Mouse (Mus musculus): ENCODE data around the gene Fam114a2. TPM values are rescaled to one million over a fixed set of nuclear protein-coding genes. Genes with fewer than 3 reads are reported as not detected.
"Not testable (repeated sequence)": the region's sequence is repeated elsewhere in the genome, so short reads cannot be mapped to it uniquely, and the experiment has no call there.

The Fam114a2 gene
- 10 to 100 TPM; 34.0 to 35.6 TPM for total RNA-seq (2021)
- long read RNA-seq, experiment 1, transcript Fam114a2-201 (14 exons, 2,557 nt) = major isoform, 9 of 45 reads
- long read RNA-seq, experiment 1, partial matches to known transcripts = 3 of 45 reads
- long read RNA-seq, experiment 1, other reads (novel, unspliced or antisense) = 33 of 45 reads
- long read RNA-seq, experiment 2, transcript Fam114a2-201 (14 exons, 2,557 nt) = major isoform, 9 of 49 reads
- long read RNA-seq, experiment 2, partial matches to known transcripts = 2 of 49 reads
- long read RNA-seq, experiment 2, other reads (novel, unspliced or antisense) = 38 of 49 reads

GRCm38 (mm10) chr11:57518091-57518750, at the start of gene Fam114a2, which contains the start of gene Mfap3:
TSS of gene Fam114a2 (minus strand) at chr11:57518617.
TSS of gene Mfap3 (plus strand) at chr11:57518664.
- DNase-seq (ENCODE audit: low spot score in 2 of 2) = peak; percentile 88 to 93

DNA sequence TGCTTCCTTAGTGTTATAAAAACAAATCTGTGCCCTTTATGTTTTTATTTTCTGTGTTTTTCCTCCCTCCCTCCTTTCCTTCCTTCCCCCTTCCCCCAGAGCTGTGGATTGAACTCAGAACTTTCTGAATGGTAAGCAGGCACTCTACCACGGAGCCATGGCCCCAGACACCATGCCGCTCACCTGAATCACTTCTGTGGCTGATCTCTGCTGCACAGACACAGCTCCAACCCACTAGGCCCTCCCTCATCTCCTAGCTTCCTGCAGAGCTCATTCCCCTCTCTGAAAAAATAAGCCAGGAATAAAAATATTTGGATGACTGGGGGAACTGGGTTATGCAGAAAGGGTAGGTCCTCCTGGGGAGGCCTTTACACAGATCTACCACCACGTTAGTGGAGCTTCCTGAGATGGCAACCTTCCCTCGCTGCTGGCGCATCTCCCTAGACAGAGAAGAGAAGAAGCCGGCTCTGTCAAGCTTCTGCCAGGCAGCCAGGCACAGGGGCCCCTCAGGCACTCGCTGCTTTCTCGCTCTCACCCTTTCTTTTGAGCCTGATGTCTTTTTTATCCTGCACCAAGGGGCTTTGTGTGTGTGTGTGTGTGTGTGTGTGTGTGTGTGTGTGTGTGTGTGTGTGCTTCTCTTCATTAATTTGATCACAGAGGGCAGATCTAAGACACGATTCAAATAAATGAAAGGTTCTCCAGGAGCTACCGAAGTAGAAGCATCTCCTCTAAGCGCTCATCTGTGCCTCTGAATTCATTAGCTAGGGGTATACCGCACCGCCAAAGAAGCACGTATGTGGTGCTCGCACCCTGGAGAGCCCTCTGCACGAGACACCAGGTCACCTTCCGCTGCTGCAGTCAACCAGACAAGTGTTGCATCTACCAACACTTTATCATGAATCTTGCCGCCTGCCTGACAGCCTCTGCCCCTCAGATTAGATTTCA, 47.9 kb upstream of the Fam114a2 start:
- DNase-seq (ENCODE audit: low spot score in 2 of 2) = no peak

DNA sequence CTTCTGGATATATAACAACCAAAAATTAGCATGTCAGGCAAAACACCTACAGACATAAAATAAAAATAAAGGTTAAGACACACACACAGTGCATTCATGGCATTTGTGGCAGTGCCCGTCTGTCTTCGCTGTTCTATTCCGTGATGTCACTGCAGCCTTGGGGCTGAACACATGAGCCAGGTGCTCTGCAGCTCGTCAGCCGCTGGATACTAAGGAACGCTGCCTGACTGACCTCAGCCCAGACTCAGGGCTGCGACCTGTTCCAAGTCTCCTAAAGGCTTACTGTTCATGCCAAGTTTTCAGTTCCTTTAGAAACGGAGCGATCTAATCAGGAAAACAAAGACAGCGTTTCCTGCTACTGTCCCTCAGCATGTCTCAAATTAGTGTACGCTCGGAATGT, 46.1 kb upstream of the Fam114a2 start:
- no peak for DNase-seq (ENCODE audit: low spot score in 2 of 2)

DNA sequence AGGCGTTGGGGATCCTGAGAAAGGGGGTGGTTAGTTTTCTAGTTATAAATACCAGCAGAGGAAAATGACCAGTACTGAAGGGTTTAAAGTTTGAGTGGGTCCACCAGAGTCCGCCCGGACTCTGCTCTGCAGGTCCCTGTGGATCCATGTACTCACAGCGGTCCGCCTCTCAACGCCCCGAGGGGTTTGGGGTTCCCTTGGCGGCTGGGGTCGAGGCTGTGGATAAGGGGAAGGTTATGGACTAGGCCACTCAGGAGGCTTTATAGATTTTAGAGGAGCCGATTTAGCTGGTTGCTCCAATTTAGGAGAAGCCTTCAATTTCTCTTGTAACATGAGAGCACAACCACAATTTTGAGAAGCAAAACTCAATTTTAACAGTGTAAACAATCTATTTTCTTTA, 39.5 kb upstream of the Fam114a2 start:
- not testable (repeated sequence) for DNase-seq (ENCODE audit: low spot score in 2 of 2)

GRCm38 (mm10) chr11:57553015-57553780, 34.8 kb upstream of the Fam114a2 start:
- no peak for DNase-seq (ENCODE audit: low spot score in 2 of 2)

- no peak for DNase-seq (ENCODE audit: low spot score in 2 of 2)
Measured at GRCm38 (mm10) chr11:57551016-57551415, 32.6 kb upstream of the Fam114a2 start.

DNA sequence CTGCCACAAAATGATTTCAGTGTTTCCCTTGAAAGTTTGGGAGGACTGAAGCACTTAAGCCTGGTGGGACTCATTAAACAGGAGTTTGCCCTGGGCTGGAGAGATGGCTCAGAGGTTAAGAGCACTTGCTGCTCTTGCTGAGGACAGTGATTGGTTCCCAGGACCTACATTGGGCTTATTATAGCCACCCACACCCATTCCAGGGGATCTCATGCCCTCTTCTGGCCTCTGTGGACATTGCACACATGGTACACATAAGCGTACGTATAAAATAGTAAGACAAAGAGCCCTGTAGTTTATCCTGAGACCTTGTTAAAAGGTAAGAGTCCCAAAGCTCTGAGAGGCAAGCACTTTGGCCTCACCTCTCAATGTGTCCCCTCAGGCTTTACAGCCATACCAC, 31.8 kb upstream of the Fam114a2 start:
- DNase-seq (ENCODE audit: low spot score in 2 of 2) = no peak

DNA sequence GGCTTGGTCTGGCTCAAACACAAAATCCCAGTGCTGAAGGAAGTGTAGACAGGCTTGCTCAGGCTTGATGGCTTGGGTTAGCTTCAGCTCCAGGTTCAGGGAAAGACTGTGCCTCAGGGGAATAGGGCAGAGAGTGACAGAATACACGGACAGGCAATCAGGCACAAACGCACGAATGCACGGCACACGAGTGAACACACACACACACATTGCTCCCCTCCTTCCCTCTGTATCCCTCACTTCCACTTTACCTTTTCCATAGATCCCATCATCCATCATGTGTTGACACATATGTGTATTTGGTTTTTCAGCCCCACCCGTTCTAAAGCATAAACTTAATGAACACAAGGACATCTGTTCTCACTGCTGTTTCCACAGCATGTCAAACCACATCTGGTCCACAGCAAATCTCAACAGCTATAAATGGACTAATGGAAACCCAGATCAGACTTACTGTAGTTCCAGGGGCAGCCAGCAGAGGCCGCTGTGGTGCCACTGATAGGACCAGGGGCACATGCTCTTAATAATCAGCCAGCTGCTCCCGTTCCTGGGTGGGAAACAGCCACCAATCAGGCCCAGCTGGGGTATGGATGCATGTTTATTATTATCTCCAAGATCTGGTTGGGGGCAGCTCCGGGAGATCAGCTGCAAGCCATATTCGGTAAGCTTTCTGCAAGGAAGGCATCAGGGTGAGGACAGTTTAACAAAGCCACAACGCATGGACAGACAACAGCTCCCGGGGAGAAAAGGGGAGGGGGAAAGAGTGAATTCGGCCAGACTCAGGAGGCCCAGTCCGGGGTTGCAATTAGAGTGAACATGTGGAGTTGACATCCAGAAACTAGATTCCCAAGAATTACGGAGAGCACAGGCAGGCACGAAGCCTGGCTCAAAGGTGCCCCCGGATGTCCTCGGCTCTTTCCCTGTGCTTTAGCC, 30.5 kb upstream of the Fam114a2 start:
- DNase-seq (ENCODE audit: low spot score in 2 of 2) = peak; percentile 82 to 84

GRCm38 (mm10) chr11:57540681-57541080, 22.3 kb upstream of the Fam114a2 start:
- no peak for DNase-seq (ENCODE audit: low spot score in 2 of 2)

- DNase-seq (ENCODE audit: low spot score in 2 of 2) = no peak
Measured at GRCm38 (mm10) chr11:57539841-57540418, 21.5 kb upstream of the Fam114a2 start.

DNA sequence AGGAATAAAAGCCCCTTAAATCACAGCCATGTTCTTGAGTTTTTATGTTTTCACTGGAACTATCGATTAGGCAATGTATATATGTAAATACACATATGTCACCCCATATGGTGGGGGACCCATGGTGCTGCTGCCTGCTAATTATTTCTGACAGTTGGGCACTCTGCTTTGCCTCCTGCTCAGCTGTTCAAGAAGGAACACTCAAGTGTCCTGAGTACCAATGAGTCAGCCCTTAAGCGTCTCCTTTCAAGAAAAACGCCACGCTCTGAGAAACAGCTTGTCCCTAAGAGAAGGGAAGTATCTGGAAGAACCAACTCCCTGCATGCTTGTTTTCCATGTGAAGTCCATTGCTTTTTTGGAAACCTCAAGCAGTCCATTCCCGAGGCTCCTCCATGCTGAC, 17.5 kb upstream of the Fam114a2 start:
- DNase-seq (ENCODE audit: low spot score in 2 of 2) = no peak

GRCm38 (mm10) chr11:57532306-57532705, 13.9 kb upstream of the Fam114a2 start:
- no peak for DNase-seq (ENCODE audit: low spot score in 2 of 2)

GRCm38 (mm10) chr11:57531300-57531950, 13.0 kb upstream of the Fam114a2 start:
- DNase-seq (ENCODE audit: low spot score in 2 of 2) = no peak

- DNase-seq (ENCODE audit: low spot score in 2 of 2) = no peak
Measured at GRCm38 (mm10) chr11:57529111-57529510, 10.7 kb upstream of the Fam114a2 start.

DNA sequence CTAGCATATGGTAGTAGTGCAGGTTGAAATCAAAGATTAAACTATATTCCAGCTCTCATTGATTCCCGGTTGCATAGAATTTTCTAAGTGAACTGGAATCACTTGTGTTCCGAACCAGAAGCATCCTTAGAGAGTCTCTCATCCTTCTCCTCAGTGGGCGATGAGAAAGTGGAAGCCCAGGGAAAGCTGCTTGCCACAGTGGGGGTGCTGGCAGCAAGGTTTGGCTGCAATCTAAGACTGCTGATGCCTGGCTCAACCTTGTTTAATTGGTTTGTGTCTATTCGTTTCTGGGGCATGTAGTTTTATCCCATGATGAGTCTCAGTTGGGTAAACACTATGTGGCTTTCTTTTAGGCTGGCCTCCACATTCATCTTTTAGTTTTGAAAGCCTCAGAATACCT, 9.1 kb upstream of the Fam114a2 start:
- DNase-seq (ENCODE audit: low spot score in 2 of 2) = no peak

GRCm38 (mm10) chr11:57525900-57526299, 7.5 kb upstream of the Fam114a2 start:
- no peak for DNase-seq (ENCODE audit: low spot score in 2 of 2)

DNA sequence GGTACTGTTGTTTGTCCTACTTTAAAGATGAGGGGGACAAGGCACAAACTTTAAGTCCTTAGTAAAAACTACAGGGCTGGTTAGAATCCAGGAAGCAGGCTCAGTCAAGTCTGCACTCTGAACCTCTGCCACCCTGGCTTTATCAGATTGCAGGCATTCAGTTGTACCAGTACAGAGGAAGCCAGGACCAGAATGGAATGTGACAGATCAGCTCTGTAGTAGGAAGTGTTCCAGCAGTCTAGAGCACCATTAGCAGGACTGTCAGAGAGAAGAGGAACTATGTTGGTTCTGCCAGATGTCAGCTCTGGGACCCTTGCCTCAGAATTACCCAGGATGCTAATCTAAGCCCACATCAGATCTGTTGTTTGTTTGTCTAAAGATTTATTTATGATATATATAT, 6.2 kb upstream of the Fam114a2 start:
- no peak for DNase-seq (ENCODE audit: low spot score in 2 of 2)

DNA sequence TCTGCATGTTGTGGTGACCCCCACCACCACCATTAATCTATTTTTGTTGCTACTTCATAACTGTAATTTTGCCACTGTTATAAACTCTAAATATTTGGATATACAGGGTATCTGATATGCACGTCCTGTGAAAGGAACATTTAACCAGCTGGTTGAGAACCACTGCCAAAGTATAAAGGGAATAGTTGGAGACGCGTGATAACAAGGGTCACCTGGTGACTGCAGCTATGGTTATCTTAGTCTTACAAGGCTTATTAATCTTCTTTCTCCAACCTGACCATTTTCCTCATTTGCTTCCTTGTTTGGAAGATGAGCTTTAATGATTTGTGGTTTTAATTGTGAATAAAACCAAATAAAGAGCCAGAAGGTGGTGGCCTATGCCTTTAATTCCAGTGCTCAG, 5.0 kb upstream of the Fam114a2 start:
- no peak for DNase-seq (ENCODE audit: low spot score in 2 of 2)

DNA sequence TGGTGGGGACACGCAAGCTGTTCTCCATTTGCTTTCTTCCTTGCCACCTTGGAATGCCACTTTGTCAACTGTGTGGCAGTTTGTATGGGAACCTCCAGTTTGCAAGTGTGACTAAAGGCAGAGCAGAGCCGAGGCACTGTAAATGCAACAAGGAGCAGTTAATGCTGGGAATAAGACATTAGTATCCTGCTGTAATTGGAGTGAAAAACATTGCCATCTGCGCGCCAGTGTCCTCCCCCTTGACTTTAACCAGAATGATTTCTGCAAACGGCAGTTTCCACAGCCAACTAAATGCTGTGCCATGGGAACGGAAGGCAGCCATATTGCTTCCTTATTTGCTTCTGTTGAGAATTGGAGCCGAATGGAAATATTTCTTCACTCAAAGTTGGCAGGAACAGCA, 3.6 kb upstream of the Fam114a2 start:
- peak; percentile 71 to 91 for DNase-seq (ENCODE audit: low spot score in 2 of 2)

All from layer of hippocampus, postnatal 14 days (tissue).